9 mouse cellular contexts compared by ENCODE assay signal in genomic region chr19:21882110-21882940, GRCm38 (mm10).
DNase-seq lines count a peak whose midpoint lies in the region; ATAC-seq lines count a peak whose summit lies in the region.
"Had no signal": no experiment of that assay in that cellular context is flagged by ENCODE, and none has a peak within 500 bp of the region (broad histone marks: within the 10 kb centered on the region; RNA-seq: fewer than 3 reads in every experiment).

No protein-coding gene starts in this region.

- H3K4me3 ChIP-seq in neural tube, embryonic 11.5 days (ENCODE audit: low read depth, low read length) = no peak overlapping the region
- H3K4me3 ChIP-seq: liver, embryonic 13.5 days had no signal

- no peaks in the 10 kb centered on the region for H3K9me3 ChIP-seq in neural tube, embryonic 11.5 days (ENCODE audit: control insufficient read depth, low read length)
- H3K9me3 ChIP-seq: liver, embryonic 13.5 days had no signal

- no peak for ATAC-seq in neural tube, embryonic 11.5 days (ENCODE audit: insufficient read depth, low FRiP score, low TSS enrichment)

- peaks cover 3% of the 10 kb centered on the region; the same call in 1 of the 2 replicates for H3K4me1 ChIP-seq in neural tube, embryonic 11.5 days (ENCODE audit: control insufficient read depth, insufficient read depth, low read length)
- H3K4me1 ChIP-seq: liver, embryonic 13.5 days had no signal

- H3K9ac ChIP-seq in neural tube, embryonic 11.5 days (ENCODE audit: low read length) = no peak overlapping the region
- H3K9ac ChIP-seq: liver, embryonic 13.5 days had no signal

- H3K27me3 ChIP-seq in neural tube, embryonic 11.5 days (ENCODE audit: control insufficient read depth, insufficient read depth, low read length) = no peaks in the 10 kb centered on the region
- H3K27me3 ChIP-seq: liver, embryonic 13.5 days had no signal

- DNase-seq in neural tube, embryonic 11.5 days (ENCODE audit: low spot score) = peak; percentile 32
- DNase-seq in neural tube, embryonic 10.5 days (ENCODE audit: extremely low spot score, low spot score) = no peak
- peak; percentile 83 for DNase-seq in heart, adult 8-10 months (ENCODE audit: low spot score)
- peak; percentile 83 for DNase-seq in kidney, postnatal 14 days
- DNase-seq in retina, embryonic 14.5 days (ENCODE audit: low spot score) = peak; percentile 53
- DNase-seq in thymus, postnatal 0 days (ENCODE audit: low spot score) = no peak
- DNase-seq in urinary bladder, adult 18-20 months (ENCODE audit: low spot score in 2 of 2) = no peak
- DNase-seq in natural killer cell, adult 2 months (ENCODE audit: low spot score in 2 of 2) = no peak
- DNase-seq: liver, embryonic 13.5 days had no signal

- H3K36me3 ChIP-seq in neural tube, embryonic 11.5 days (ENCODE audit: control insufficient read depth, insufficient read depth, low read length) = no peaks in the 10 kb centered on the region
- H3K36me3 ChIP-seq: liver, embryonic 13.5 days had no signal

- no peak overlapping the region for H3K27ac ChIP-seq in neural tube, embryonic 11.5 days (ENCODE audit: low read depth, low read length)
- H3K27ac ChIP-seq: liver, embryonic 13.5 days had no signal

- WGBS in neural tube, embryonic 11.5 days = 30% methylated on average over 8 of the region's 8 CpGs

- H3K4me2 ChIP-seq in neural tube, embryonic 11.5 days (ENCODE audit: low read depth) = no peak overlapping the region
- H3K4me2 ChIP-seq: liver, embryonic 13.5 days had no signal

Comparison
In these comparisons a context has a peak if more than half of its experiments do, and no peak if none do; other contexts are left out.
1. DNase-seq: peak in neural tube, embryonic 11.5 days (single experiment), heart, adult 8-10 months (single experiment), kidney, postnatal 14 days (single experiment) and retina, embryonic 14.5 days (single experiment); none in neural tube, embryonic 10.5 days (single experiment), thymus, postnatal 0 days (single experiment), urinary bladder, adult 18-20 months (0 of 2) and natural killer cell, adult 2 months (0 of 2).